Mouse (Mus musculus) forebrain, embryonic 16.5 days (tissue): ENCODE data around the gene Prickle2. TPM values are rescaled to one million over a fixed set of nuclear protein-coding genes. Genes with fewer than 3 reads are reported as not detected.

ENCODE experiments used
- ATAC-seq: fragments of 200-750 bp; cut with Nextera tagmentation; 2 replicates; pipeline ENCODE4 v1.8.0; 2017; ENCODE audit warnings: mild to moderate bottlenecking, moderate library complexity
- H3K27ac ChIP-seq: fragments of 300-500 bp; sonication (generic); 2 replicates; pipeline ENCODE4 v1.5.1; 2014; ENCODE audit warnings: low read length, control low read depth
- H3K27me3 ChIP-seq: fragments of 300-500 bp; sonication (generic); replicated peaks from 2 replicates; pipeline ENCODE4 v1.6.1; 2014; ENCODE audit warnings: low read length; ENCODE audit not compliant: control insufficient read depth, insufficient read depth
- H3K36me3 ChIP-seq: fragments of 300-500 bp; sonication (generic); 2 replicates; pipeline ENCODE4 v1.6.1; 2014; ENCODE audit not compliant: control insufficient read depth, insufficient read depth
- H3K4me1 ChIP-seq: fragments of 300-500 bp; sonication (generic); replicated peaks from 2 replicates; pipeline ENCODE4 v1.6.1; 2014; ENCODE audit warnings: low read length; ENCODE audit not compliant: control insufficient read depth, insufficient read depth
- H3K4me2 ChIP-seq: fragments of 300-500 bp; sonication (generic); 2 replicates; pipeline ENCODE4 v1.6.1; 2014; ENCODE audit warnings: mild to moderate bottlenecking, low read length, control low read depth
- H3K4me3 ChIP-seq: fragments of 300-500 bp; sonication (generic); replicated peaks from 2 replicates; pipeline ENCODE4 v1.5.1; 2014; ENCODE audit warnings: mild to moderate bottlenecking, low read length, control low read depth
- H3K9ac ChIP-seq: fragments of 300-500 bp; sonication (generic); replicated peaks from 2 replicates; pipeline ENCODE4 v1.6.1; 2014; ENCODE audit warnings: low read depth, low read length, control low read depth
- H3K9me3 ChIP-seq: fragments of 300-500 bp; sonication (generic); 2 replicates; pipeline ENCODE4 v1.6.1; 2016; ENCODE audit warnings: low read length; ENCODE audit not compliant: control insufficient read depth
- WGBS: fragments of 180-500 bp; shearing (Covaris S2); extraction: QIAGEN DNeasy Blood & Tissue Kit; methylation state at CpG from one replicate; pipeline ENCODE4 v1.1.7; 2014; 5-methylcytosine and 5-hydroxymethylcytosine counted together
- polyA plus RNA-seq: library from polyadenylated mRNA; unstranded; fragments of >200 nt; fragmentation: Nextera tagmentation; extraction: Ambion mirVana; gene quantifications from 2 replicates; pipeline ENCODE4 v1.2.1, GENCODE M21; 2015

Prickle2 gene
- polyA plus RNA-seq, 1 experiment from 2014 or later: 11.9 TPM

- 69% methylated on average over 5 of the region's 5 CpGs for WGBS
Measured at GRCm38 (mm10) chr6:92687317-92687716, 18.6 kb downstream of the Prickle2 start.

DNA sequence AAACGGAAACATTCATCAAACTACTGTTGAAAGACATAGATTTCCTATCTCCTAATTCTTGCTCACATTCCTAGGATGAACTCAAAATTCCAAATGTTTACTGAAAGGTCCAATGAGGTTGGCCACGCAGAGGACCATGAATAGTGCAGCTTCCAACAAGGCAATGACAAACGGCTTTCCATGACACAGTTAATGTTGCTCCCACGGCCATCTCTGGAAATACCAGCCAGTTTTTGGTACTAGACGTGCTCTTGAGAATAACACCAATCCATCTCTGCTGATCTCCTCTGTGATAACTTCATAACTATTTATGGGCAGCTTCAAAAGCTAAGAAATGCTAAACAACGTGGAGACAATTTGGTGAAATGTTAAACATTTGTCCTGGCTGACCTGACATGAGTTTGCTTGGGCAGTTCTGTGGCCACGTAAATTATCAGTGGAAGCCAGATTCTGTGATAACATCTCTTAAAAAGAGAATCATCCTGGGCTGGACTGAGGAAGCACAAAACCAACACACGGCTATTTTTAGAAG is 31.5 kb downstream of the Prickle2 start:
- Histone ChIP-seq H3K4me1 (no peaks in the 10 kb centered on the region), H3K4me2 (no peak overlapping the region), H3K36me3 (no peaks in the 10 kb centered on the region), H3K9ac (no peak overlapping the region), H3K9me3 (no peaks in the 10 kb centered on the region), H3K27me3 (no peaks in the 10 kb centered on the region), H3K4me3 (no peak overlapping the region), H3K27ac (no peak overlapping the region)
- 86% methylated on average over 8 of the region's 8 CpGs for WGBS
- no peak for ATAC-seq

More at GRCm38 (mm10) chr6:92687317-92687716, 18.6 kb downstream of the Prickle2 start:
- H3K9me3 ChIP-seq: no peaks in the 10 kb centered on the region
- no peaks in the 10 kb centered on the region for H3K27me3 ChIP-seq
- H3K27ac ChIP-seq: no peak overlapping the region
- ATAC-seq: no peak
- no peak overlapping the region for H3K4me3 ChIP-seq
- no peak overlapping the region for H3K9ac ChIP-seq
- H3K4me1 ChIP-seq: no peaks in the 10 kb centered on the region
- H3K36me3 ChIP-seq: no peaks in the 10 kb centered on the region
- no peak overlapping the region for H3K4me2 ChIP-seq

GRCm38 (mm10) chr6:92670518-92671147 is 35.3 kb downstream of the Prickle2 start:
- no peak overlapping the region for H3K27ac ChIP-seq

DNA sequence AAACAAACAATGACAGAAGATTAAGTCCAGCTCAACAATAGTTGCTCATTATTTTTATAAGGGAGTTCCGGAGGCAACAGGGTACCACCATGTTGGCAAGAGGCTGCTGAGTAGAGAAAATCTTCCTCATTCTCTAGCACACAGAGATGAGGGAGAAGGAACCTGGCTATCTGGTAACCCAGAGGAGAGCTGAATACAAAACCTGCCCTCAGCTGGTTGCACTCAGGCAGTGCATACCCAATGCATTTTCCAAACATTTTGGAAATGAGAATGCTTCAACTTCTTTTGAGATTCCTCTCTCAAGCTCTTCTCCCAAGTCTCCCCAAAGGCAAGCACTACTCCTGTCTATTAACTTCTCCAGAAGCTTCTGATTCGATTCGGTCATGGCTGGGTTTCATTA is 36.3 kb downstream of the Prickle2 start:
- Histone ChIP-seq H3K4me2 (no peak overlapping the region), H3K27ac (no peak overlapping the region), H3K4me3 (no peak overlapping the region), H3K36me3 (no peaks in the 10 kb centered on the region), H3K27me3 (no peaks in the 10 kb centered on the region), H3K4me1 (peaks cover 10% of the 10 kb centered on the region), H3K9ac (no peak overlapping the region), H3K9me3 (no peaks in the 10 kb centered on the region)
- no peak for ATAC-seq
- 86% methylated on average over 3 of the region's 3 CpGs for WGBS

More at GRCm38 (mm10) chr6:92670518-92671147, 35.3 kb downstream of the Prickle2 start:
- no peak overlapping the region for H3K9ac ChIP-seq
- no peaks in the 10 kb centered on the region for H3K36me3 ChIP-seq
- no peak for ATAC-seq
- H3K9me3 ChIP-seq: no peaks in the 10 kb centered on the region
- H3K4me3 ChIP-seq: no peak overlapping the region
- no peaks in the 10 kb centered on the region for H3K27me3 ChIP-seq
- 57% methylated on average over 5 of the region's 5 CpGs for WGBS
- H3K4me1 ChIP-seq: peaks cover under 1% of the 10 kb centered on the region
- no peak overlapping the region for H3K4me2 ChIP-seq

DNA sequence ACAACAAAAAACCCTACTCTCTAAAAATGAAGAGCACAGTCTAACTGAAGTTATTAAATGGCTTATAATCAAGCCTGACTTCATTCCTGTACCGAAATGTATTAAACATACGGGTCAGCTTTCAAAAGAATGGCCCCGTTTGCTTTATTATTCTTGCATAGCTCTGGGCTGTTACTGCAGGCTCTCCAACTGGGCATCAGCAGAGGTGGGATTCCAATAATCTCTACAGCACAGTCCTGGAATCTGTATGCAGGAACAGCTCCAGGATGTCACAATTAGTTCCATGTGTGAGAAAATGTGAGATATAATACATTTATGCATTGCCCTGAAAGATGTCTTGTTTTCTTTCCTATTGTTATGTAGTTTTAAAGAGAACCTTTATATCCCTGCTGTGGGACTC is 38.4 kb downstream of the Prickle2 start:
- no peak overlapping the region for H3K4me2 ChIP-seq
- H3K27ac ChIP-seq: no peak overlapping the region
- peaks cover 16% of the 10 kb centered on the region for H3K4me1 ChIP-seq
- H3K9ac ChIP-seq: no peak overlapping the region
- ATAC-seq: no peak
- H3K4me3 ChIP-seq: no peak overlapping the region
- no peaks in the 10 kb centered on the region for H3K27me3 ChIP-seq
- 72% methylated on average over 3 of the region's 3 CpGs for WGBS
- H3K9me3 ChIP-seq: no peaks in the 10 kb centered on the region
- H3K36me3 ChIP-seq: no peaks in the 10 kb centered on the region

- H3K4me2 ChIP-seq: no peak overlapping the region
- H3K9me3 ChIP-seq: no peaks in the 10 kb centered on the region
- no peaks in the 10 kb centered on the region for H3K36me3 ChIP-seq
- no peak overlapping the region for H3K27ac ChIP-seq
- no peak overlapping the region for H3K9ac ChIP-seq
- H3K27me3 ChIP-seq: no peaks in the 10 kb centered on the region
- H3K4me3 ChIP-seq: no peak overlapping the region
- H3K4me1 ChIP-seq: peaks cover 16% of the 10 kb centered on the region
- no peak for ATAC-seq
- WGBS: 0% methylated on average over 1 of the region's 1 CpGs
Measured at GRCm38 (mm10) chr6:92665530-92665989, 40.4 kb downstream of the Prickle2 start.

- no peaks in the 10 kb centered on the region for H3K27me3 ChIP-seq
- no peaks in the 10 kb centered on the region for H3K36me3 ChIP-seq
- no peak overlapping the region for H3K4me2 ChIP-seq
- no peak overlapping the region for H3K4me3 ChIP-seq
- WGBS: 94% methylated on average over 3 of the region's 3 CpGs
- peak overlapping the region; percentile 69 for H3K27ac ChIP-seq
- 0 out of 2 replicates have a peak, but pooled peaks have one; percentile 29 for ATAC-seq
- H3K9me3 ChIP-seq: no peaks in the 10 kb centered on the region
- no peak overlapping the region for H3K9ac ChIP-seq
- H3K4me1 ChIP-seq: peaks cover 16% of the 10 kb centered on the region
Measured at GRCm38 (mm10) chr6:92663885-92664284, 42.1 kb downstream of the Prickle2 start.

DNA sequence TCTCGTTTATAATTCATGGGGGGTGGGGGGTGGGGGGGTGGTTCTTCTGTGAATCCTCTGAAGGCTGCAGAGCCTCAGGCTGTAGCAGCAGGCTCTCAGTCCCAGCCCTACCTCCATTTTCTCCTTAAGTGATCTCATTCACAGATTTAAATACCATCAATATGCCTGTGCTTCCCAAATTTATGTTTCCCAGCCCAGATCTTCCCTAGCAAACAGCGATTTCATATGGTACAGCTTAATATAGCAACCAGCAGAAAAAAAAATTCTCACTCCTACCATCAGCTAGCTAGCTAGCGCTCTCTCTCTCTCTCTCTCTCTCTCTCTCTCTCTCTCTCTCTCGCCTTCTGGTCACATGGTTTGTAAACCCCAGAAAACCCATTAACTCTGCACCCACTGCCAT is 42.5 kb downstream of the Prickle2 start:
- no peaks in the 10 kb centered on the region for H3K9me3 ChIP-seq
- no peak overlapping the region for H3K4me2 ChIP-seq
- peak; percentile 65 for ATAC-seq

DNA sequence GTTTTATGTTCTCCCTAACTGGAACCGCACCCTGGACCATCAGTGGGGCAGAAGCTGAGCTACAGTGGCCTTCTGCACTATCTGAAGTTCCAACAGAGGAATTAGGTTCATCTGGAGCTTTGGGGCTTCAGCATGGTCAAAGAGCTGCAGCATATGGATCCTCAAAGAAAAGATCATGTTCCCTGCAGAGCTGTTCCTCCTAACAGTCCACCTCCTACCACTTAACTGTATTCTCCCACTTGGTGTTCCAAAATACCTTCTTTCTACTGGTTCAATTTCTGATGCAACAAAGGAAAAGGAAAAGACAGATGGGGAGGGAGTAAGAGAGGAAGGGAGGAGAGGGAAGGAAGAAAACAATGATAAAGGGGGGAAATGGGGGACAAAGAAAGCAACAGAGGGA is 56.9 kb downstream of the Prickle2 start:
- no peak for ATAC-seq
- WGBS: 76% methylated on average over 1 of the region's 1 CpGs
- no peaks in the 10 kb centered on the region for H3K4me1 ChIP-seq

More for the DNA sequence above, 42.5 kb downstream of the Prickle2 start:
- no peak overlapping the region for H3K9ac ChIP-seq
- peaks cover 16% of the 10 kb centered on the region for H3K4me1 ChIP-seq
- H3K4me3 ChIP-seq: no peak overlapping the region
- WGBS: 48% methylated on average over 4 of the region's 4 CpGs
- H3K27ac ChIP-seq: peak overlapping the region; percentile 68
- no peaks in the 10 kb centered on the region for H3K36me3 ChIP-seq
- no peaks in the 10 kb centered on the region for H3K27me3 ChIP-seq

More for the DNA sequence above, 56.9 kb downstream of the Prickle2 start:
- Histone ChIP-seq H3K9ac (no peak overlapping the region), H3K4me2 (no peak overlapping the region), H3K9me3 (no peaks in the 10 kb centered on the region), H3K27me3 (no peaks in the 10 kb centered on the region), H3K36me3 (no peaks in the 10 kb centered on the region), H3K27ac (no peak overlapping the region), H3K4me3 (no peak overlapping the region)
